Mouse (Mus musculus): Measurements from ENCODE around the gene Zfp28. TPM values are rescaled to one million over a fixed set of nuclear protein-coding genes. Genes with fewer than 3 reads are reported as not detected.
"Not testable (repeated sequence)": the region's sequence is repeated elsewhere in the genome, so short reads cannot be mapped to it uniquely, and the experiment has no call there.

Gene Zfp28
- total RNA-seq (2021): 1 to 10 TPM; 1.9 to 2.2 TPM
- long read RNA-seq, experiment 1, partial matches to known transcripts: 0 of 2 reads
- long read RNA-seq, experiment 1, other reads (novel, unspliced or antisense): 2 of 2 reads
- long read RNA-seq, experiment 2: 0 reads

DNA sequence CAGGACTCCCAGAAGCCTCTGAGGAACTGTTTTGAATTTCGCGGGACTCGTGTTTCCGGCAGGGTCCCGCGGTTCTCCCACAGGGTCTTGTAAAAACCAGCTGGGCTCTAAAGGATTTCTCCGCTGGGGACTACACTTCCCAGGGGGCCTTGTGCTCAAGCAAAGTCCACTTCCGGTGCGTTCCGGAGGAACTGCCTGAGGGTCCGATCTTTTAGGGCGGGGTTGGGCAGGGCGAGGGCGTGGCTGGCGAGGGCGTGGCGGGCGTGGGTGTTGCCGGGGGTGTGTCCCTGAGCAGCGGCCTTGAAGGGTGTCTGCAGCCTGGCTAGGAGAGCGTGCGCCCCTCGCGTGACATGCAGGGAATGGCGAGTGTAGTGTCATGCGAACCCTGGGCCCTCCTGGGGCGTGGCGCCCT, at the start of gene Zfp28:
Gene Zfp28 (plus strand): TSS at position 252 of the 412 bp plus-strand sequence.
- intact Hi-C loops (cut with DNase I; ENCODE audit: low total_unique reads): no loop called here
- DNase-seq: peak; percentile 94

DNA sequence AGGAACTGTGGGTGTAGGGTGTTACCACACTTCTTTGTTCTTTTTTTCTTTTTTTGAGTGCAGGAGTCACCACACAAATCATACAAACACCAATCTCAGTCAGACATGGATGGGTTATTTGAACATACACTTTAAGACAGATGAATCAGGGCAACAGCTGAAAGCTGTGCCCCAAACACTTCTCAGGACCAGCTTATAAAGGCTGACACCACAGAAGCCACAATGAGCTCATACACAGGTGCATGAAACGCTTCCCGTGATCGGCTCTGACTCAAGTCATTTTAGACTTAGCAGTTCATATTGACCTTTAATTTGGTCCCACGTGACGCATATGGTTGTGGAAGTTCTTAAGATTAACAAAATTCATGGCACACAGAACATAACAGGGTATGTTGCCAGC, 43.2 kb upstream of the Zfp28 start:
- intact Hi-C loops (cut with DNase I; ENCODE audit: low total_unique reads): no loop called here
- DNase-seq: no peak

DNA sequence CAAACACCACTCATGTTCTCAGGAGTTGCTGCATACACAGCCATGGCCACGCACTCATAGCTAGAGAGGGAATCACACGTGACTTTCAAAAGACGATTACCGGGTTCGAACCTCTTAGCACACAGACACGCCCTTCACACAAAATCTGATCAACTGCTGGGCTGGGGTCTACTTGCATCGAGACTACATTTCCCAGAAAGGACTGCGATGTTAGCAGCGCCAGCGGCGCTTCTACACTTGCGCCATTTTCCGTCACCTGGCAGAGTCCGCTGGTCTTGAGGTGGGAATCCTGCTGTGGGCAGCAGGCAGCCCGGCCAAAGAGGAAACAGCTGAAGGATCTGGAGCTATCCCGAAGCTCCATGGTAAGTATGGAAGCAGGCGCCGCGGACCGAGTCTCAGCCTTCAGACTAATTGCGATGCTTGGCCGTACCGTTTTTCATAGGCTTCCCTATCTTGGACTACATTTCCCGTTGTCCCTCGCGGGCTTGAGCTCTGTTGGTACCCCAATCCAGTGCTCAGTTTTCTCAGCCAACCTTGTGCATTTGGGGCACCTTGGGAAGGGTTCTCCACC, 39.5 kb upstream of the Zfp28 start, which contains the start of gene Gm3854:
Gene Gm3854 (plus strand): TSS at position 259 of the 571 bp plus-strand sequence.
- intact Hi-C loops (cut with DNase I; ENCODE audit: low total_unique reads): no loop called here

DNA sequence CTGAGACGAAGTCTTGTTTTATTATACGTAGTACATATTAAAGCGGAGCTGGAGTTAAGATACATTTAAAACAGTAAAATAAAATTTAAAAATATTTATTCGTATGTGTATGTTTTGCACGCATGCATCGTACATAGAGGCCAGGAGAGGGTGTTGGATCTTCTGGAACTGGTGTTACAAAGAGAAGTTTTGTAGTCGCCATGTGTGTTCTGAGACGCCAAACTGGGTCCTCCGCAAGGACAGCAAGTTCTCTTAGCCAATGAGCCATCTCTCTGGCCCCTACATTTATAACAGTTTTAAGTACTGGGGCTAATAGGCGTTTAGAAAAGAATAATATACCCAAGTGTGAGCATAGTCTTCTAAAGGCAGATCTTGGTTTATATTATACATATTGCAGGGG, 39.0 kb upstream of the Zfp28 start:
- intact Hi-C loops (cut with DNase I; ENCODE audit: low total_unique reads): no loop called here
- no peak for DNase-seq

More for the DNA sequence above, 39.5 kb upstream of the Zfp28 start, which contains the start of gene Gm3854:
- peak; percentile 22 for DNase-seq

DNA sequence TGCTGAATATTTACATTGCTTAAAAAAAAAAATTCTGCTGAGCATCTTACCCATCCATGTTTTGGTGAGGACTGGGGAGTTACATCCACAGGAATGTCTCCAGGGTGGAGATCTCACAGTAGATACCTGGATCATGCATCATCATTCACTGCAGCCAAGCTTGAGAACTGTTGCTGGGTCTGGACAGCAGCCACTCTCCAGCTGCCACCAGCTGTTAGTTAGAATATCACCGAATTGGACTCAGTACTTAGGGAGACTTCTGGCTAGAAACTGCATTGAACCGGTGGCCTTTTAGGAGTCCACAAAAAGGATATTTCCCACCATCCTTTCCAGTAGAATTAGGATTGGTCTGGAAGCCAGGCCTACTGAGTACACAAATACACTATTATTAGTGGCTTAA, 25.0 kb upstream of the Zfp28 start:
- no peak for DNase-seq
- intact Hi-C loops (cut with DNase I; ENCODE audit: low total_unique reads): loop anchor here (5.0 to 10.0 kb wide), 2 partner anchors 74 to 577 kb away; no protein-coding TSS in a partner anchor

DNA sequence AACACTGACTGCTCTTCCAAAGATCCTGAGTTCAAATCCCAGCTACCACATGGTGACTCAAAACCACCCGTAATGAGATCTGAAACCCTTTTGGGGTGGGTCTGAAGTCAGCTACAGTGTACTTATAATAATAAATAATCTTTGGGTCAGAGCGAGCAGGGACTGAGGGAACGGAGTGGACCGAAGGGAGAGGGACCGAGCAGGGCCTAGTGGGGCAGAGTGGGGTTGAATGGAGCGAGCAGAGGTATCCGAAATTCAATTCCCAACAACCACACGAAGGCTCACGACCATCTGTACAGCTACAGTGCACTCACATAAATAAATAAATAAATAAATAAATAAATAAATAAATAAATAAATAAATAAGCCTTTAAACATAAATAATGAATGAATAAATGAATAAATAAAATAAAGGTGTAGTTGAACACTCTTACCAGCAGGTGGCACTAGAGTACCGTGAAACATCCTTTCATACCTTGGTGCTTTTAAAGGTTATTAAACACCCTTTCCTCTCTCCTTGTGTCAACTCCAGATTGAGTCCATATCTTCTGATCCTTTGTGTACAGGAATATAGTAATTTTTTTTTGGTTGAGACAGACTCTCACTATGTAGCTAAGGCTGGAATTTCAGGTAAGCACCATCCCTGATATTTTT, 24.0 kb upstream of the Zfp28 start:
- DNase-seq: no peak
- intact Hi-C loops (cut with DNase I; ENCODE audit: low total_unique reads): loop anchor here (5.0 to 10.0 kb wide), 2 partner anchors 73 to 576 kb away; no protein-coding TSS in a partner anchor

DNA sequence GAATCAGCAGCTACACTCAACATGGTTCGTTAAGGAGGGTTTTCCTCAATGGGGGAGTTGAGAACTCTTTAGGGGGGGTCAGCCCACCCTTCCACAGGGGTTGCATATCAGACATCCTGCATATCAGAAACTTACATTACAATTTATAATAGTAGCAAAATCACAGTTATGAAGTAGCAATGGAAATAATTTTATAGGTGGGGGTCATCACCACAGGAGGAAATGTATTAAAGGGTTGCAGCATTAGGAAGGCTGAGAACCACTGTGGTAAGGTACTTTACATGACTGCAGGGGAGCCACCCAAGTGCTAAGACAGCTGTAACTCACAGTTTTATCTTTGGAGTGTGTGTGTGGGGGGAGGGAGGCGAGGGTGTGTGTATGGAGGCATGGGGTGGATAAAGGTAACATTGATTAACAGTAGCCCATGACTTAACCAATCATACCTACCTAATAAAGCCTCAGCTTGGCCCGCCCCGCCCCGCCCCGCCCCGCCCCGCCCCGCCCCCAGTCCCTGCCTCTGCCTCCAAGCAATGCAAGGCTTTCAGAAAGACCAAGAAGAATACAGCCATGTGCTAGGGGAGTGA, 22.5 kb upstream of the Zfp28 start:
- DNase-seq: no peak
- intact Hi-C loops (cut with DNase I; ENCODE audit: low total_unique reads): loop anchor here (10.0 kb wide), 1 partner anchor 554 kb away; no protein-coding TSS in a partner anchor

DNA sequence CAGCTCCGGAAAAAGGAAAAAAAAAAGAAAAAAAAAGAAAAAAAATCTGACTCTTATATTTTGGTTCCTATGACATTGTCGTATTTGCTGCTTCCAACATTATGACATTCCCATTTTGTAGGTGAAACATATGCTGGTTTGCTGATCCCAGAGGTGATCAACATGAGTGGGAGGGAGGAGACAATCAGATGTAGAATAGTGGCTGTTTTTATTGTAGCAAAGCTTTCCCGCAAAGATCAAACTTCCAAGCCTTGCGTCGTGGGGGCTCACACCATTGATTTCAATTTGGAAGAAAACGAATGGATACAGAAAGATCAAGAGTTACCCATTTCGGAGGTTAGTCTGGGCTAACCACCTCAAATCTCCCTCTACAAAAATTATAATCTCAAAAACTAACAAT, 21.3 kb upstream of the Zfp28 start:
- intact Hi-C loops (cut with DNase I; ENCODE audit: low total_unique reads): loop anchor here (10.0 kb wide), 1 partner anchor 553 kb away; no protein-coding TSS in a partner anchor

DNA sequence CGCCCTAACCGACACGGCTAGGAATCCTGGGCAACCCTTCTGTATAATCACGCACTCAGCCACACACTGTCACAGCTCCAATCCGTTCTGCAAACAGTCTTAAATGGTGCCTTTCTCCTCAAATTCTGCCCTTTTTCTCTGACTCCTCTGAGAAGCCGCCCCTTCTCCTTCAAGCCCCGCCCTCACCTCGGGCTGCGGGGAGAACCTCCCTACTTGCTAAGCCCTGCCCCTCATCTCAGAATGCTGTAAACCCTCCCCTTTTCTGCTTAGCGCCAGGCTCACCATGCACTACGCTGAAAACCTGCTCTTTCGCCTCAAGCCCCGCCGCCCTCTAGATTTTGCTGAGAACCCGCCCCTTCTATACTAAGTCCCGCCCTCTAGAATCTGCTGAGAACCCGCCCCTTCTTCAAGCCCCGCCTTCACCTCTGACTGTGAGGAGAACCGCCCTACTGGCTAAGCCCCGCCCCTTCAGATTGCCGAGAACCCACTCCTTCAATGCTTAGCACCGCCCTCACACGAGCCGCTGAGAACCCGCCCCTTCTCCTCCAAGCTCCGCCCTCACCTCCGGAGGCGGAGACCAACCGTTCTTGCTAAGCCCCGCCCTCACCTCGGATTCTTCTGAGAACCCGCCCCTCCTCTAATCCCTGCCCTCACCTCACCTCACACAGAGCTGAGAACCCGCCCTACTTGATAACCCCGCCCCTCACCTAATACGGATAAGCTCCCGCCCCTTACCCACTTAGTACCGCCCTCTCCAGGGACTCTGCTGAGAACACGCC, 20.6 kb upstream of the Zfp28 start:
- intact Hi-C loops (cut with DNase I; ENCODE audit: low total_unique reads): loop anchor here (10.0 kb wide), 1 partner anchor 552 kb away; no protein-coding TSS in a partner anchor
- DNase-seq: peak; percentile 96

More for the DNA sequence above, 21.3 kb upstream of the Zfp28 start:
- no peak for DNase-seq

DNA sequence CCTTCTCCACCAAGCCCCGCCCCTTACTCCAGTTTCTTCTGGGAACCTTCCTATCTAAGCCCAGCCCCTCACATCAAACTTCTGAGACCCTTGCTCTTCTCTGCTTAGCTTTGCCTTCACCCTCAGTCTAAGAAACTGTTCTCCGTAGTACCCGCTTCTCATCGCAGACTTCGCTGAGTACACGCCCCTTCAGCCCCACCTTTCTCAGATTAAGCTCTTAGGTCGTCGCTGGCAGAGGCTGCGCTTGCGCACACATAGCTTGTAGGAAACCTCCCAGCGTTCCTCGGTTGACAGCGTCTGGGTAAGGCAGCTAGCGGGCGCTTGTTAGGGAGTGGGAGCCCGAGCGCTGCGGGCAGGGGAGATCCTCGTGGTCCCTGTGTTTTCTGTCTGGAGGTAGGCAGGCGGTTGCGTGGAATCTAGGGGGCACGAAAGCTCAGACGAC, 20.0 kb upstream of the Zfp28 start, which contains the start of gene Zfp78:
Gene Zfp78 (plus strand): TSS at position 234 of the 442 bp plus-strand sequence.
- DNase-seq: peak; percentile 79
- intact Hi-C loops (cut with DNase I; ENCODE audit: low total_unique reads): loop anchor here (10.0 kb wide), 1 partner anchor 552 kb away; no protein-coding TSS in a partner anchor

DNA sequence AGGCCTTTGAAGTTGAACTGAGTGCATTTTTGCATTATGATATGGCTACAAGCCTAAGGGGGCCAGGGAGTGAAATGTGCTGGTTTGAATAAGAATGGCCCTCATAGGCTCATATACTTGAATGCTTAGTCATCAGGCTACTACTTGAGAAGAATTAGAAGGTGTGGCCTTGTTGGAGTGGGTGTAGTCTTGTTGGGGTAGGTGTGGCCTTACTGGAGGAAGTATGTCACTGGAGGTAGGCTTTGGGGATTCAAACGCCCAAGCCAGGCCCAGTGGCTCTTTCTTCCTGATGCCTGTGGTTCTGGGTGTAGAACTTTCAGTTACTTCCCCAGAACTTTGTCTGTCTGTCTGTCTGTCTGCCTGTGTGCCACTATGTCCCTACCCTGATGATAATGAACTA, 18.3 kb upstream of the Zfp28 start:
- intact Hi-C loops (cut with DNase I; ENCODE audit: low total_unique reads): loop anchor here (10.0 kb wide), 1 partner anchor 550 kb away; no protein-coding TSS in a partner anchor
- DNase-seq: no peak

DNA sequence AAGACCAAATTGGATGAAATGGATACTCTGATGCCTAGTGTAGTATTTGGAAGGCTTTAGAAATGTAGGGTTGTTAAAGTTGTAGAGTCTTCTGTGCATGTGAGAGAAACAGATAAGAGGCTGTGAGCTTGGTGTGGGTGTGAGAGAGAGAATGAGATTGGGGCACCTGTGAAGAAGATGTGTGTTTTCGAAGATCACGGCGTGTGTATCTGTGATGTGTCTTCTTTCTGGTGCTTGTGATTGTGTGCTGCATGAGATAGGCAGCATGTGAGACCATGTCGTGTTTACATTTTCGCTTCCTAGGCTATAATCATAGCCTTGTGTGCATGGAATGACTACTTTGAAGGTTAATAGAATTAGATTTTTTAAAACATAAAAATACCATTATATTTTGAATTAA, 15.9 kb upstream of the Zfp28 start:
- intact Hi-C loops (cut with DNase I; ENCODE audit: low total_unique reads): loop anchor here (10.0 kb wide), 1 partner anchor 548 kb away; no protein-coding TSS in a partner anchor
- DNase-seq: no peak

DNA sequence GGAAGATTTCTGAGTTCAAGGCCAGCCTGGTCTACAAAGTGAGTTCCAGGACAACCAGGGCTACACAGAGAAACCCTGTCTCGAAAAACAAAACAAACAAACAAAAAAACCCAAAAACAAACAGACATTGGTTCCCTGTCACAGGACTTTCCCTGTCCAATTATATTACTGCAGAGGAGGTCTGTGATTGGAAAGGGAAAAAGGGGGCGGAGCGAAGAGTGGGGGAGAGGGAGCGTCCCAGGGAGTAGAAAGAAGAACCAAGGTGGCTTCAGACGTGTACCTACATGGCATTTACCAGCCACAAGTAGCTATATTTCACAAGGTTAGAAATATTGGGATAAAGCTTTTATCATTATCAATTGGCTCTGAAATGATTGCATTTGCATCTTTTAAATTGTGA, 14.9 kb upstream of the Zfp28 start:
- DNase-seq: not testable (repeated sequence)
- intact Hi-C loops (cut with DNase I; ENCODE audit: low total_unique reads): loop anchor here (10.0 kb wide), 1 partner anchor 547 kb away; no protein-coding TSS in a partner anchor

DNA sequence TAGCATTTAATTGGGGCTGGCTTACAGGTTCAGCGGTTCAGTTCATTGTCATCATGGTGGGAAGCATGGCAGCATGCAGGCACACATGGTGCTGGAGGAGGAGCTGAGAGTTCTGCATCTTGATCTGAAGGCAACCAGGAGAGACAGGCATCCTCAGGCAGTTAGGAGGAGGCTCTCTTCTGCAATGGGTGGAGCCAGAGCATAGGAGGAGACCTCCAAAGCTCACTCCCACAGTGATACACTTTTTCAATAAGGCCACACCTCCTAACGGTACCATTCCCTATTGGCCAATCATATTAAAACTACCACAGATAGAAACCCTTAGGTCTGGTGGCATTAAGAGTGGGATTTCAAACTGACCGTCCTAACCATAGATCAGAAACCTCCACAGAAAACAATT, 13.6 kb upstream of the Zfp28 start:
- DNase-seq: no peak
- intact Hi-C loops (cut with DNase I; ENCODE audit: low total_unique reads): loop anchor here (10.0 kb wide), 1 partner anchor 545 kb away; no protein-coding TSS in a partner anchor

DNA sequence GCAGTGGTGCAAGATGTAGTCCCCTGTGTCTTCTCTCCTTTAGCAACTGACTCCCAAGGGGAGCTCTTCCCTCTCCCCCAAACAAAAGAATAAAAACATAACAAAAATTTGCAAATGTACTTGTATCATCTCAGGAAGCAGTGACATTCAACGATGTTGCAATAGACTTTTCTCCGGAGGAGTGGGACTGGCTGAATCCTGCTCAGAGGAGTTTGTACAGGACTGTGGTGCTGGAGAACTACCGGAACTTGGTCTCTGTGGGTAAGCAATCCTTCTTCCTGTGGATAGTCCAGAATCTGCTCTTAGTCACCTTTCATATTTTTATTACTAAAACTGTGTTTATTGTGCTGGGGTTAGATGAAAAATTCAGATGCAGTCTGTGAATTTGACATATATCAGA, 10.1 kb upstream of the Zfp28 start:
- no peak for DNase-seq
- intact Hi-C loops (cut with DNase I; ENCODE audit: low total_unique reads): no loop called here

DNA sequence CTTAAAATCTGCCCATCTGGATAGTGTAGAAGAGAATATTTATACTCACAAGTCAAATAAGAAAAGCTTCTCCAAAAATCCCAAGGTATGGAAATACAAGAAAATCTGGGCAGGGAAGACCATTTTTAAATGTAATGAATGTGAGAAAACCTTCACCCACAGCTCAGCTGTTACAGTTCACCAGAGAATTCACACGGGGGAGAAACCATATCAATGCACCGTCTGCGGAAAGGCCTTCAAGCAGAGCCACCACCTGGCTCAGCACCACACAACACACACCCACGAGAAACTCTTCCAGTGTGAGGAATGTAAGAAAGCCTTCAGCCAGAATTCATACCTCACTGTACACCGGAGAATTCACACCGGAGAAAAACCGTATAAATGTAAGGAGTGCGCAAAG, 4.7 kb upstream of the Zfp28 start:
- intact Hi-C loops (cut with DNase I; ENCODE audit: low total_unique reads): no loop called here
- no peak for DNase-seq

DNA sequence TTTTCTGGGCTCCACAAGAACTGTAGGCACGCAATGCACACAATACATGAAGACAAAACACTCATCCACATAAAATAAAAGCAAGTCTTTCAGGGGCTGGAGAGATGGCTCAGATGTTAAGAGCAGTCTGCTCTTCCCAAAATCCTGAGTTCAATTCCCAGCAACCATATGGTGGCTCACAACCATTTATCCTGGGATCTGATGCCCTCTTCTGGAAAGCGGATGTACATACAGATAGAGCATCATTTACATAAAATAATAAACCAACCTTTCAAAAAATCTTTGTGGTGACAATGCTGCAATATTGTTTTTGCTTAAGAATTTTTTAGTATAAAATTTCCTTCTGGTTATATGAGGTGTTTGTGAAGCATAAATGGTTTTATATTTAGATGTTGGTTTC, 1.7 kb upstream of the Zfp28 start:
- DNase-seq: no peak
- intact Hi-C loops (cut with DNase I; ENCODE audit: low total_unique reads): no loop called here

DNA sequence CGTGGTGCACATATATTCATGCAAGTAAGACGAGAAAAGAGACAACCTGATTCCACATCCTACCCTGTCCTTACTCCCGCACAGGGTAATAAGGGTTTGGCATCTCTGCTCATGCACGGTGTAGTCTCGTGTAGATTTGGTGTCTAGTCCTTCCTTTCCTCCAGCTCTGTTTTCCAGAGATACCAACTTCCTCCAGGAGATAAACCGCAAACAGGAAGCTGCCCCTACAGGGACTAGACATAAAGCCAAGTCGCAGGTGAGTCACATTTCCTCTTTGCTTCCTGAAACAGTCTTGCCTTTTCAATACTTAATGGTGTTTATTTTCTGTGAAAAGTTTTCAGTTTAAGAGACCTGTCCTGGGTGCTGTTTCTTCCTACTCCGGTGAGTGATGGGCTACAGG, 916 bp downstream of the Zfp28 start:
- intact Hi-C loops (cut with DNase I; ENCODE audit: low total_unique reads): no loop called here
- DNase-seq: no peak

DNA sequence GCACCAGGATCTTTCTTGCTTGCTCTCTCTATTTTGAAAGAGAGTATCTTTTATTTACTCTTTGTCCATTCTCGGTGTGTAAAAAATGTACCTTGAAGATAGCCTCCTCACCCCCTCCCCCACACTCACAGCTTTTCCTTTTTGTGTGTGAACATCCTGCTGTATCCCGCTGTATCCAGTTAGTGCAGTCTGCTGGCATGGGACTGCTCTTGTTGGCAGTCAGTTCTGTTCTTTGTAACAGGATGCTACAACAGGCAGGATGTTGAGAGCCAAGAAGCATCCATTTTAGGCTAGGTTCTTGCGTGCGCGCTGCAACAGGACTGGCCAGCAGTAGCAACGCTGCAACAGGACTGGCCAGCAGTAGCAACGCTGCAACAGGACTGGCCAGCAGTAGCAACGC, 3.9 kb downstream of the Zfp28 start:
- DNase-seq: peak; percentile 41
- intact Hi-C loops (cut with DNase I; ENCODE audit: low total_unique reads): no loop called here
